Mouse (Mus musculus) granulocyte monocyte progenitor cell, adult 5-6 weeks (primary cell): ENCODE measurements at regions not wholly inside any gene's neighbourhood (a gene's known extent, or its start where the extent isn't known, plus 50 kb on each side); places are given as distances from the start of the nearest gene placed in this dataset.

ENCODE experiments used
- ATAC-seq: replicated peaks from 2 replicates; pipeline ENCODE4 v1.8.0; 2016; ENCODE audit warnings: mild to moderate bottlenecking, moderate TSS enrichment, inconsistent platforms; ENCODE audit not compliant: poor library complexity, severe bottlenecking

DNA sequence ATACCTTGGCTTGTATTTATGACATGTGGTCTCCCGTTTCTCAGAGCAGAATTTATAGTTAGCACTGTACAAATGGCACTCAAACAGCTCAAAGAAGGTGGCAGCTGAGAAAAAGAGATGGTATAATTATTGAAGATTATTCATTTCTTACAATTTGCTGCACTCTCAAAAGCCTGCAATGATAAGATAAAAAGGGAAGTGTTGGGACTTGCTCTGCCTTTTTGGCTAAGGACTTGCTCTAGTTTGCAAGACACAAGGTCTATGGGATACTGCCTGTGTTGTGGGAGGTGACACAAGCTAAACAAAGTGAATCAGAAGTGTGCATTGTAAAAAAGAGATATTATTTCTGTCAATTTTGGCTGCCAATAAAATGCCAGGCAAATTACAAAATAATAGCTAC, 340.2 kb upstream of the Pik3r1 start:
- ATAC-seq: no peak

DNA sequence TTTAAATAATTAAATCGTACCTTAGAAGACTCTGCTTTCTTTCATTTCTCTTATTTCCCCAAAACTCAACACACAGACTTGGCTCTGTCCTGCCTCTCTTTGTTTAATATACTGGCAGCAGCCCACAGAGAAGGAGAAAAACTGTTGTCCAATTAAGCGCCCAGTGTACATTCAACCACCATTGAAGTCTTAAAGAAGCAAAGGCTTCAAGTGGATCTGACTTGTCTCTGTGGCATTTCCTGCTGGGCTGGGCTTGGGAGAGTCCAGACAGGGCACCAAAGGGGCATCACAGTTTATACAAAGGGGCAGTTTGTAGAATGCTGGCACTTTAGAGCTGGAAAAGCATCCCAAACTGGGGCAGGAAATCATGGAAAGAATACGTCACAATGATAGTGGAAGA, 340.9 kb upstream of the Pik3r1 start:
- no peak for ATAC-seq

- no peak for ATAC-seq
Observed at GRCm38 (mm10) chr13:102113941-102114340, 345.9 kb upstream of the Pik3r1 start.

GRCm38 (mm10) chr13:102122341-102122740, 354.3 kb upstream of the Pik3r1 start:
- ATAC-seq: no peak

GRCm38 (mm10) chr13:102127933-102128430, 360.0 kb upstream of the Pik3r1 start:
- ATAC-seq: peak; percentile 98

DNA sequence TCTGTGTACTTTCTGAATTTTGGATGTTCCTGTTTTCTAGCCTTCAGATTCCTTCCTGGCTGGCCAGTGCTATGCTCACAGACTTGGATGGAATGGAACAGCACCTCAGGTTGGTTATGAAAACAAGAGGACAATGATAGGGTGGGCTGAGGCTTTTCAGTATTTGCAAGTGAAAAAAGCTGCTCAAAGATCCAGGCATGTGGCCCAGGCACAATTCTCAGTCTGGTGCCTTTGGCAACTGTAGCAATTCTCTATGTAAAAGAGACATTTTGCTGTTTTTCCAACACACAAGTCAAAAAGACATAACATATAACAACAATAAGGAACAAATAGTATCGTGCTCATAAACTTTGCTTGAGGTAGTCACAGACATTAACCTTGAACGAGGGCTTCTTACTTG, 363.4 kb upstream of the Pik3r1 start:
- ATAC-seq: no peak

GRCm38 (mm10) chr13:102132154-102132553, 364.1 kb upstream of the Pik3r1 start:
- no peak for ATAC-seq

DNA sequence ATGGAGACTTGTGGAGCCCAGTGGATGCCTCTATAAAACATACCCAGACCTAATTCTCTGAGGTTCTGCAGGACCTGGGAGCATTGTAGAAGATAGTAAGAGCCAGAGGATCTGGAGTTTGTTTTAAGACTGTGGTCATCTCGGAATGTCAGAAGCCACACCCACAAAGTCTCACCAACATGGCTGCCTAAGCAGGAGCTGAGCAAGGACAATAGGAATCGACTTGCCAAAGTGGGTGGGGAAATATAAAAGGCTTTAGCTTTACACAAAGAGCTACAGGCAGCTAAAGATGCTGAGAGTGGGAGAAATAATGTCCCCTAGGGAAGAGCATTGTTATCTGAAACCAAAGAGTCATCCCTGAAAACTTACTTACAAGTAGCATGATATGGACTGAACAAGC, 364.7 kb upstream of the Pik3r1 start:
- ATAC-seq: no peak

GRCm38 (mm10) chr13:102135210-102135609, 367.2 kb upstream of the Pik3r1 start:
- ATAC-seq: no peak

GRCm38 (mm10) chr13:102142986-102143385, 375.0 kb upstream of the Pik3r1 start:
- ATAC-seq: no peak

- peak; percentile 82 for ATAC-seq
Observed at GRCm38 (mm10) chr13:102143848-102144247, 375.8 kb upstream of the Pik3r1 start.

DNA sequence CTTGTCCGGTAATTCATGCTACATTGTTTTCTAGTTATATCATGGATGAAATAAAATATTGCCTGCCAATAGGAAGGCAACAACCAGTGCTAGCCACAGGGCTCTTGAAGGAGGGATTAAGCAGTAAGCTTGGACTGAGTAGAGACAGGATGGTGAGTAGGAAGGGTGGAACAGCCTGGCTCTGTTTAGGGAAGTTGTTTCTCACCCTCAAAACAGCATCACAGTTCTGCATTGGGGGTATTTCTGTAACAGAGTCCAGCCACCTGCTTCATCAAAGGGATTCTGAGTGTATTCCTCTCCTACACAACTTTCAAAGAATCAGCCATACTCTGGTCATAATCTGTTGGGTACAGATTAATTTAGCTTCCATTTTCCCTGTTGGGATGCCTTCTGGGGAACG, 380.0 kb upstream of the Pik3r1 start:
- peak; percentile 74 for ATAC-seq

DNA sequence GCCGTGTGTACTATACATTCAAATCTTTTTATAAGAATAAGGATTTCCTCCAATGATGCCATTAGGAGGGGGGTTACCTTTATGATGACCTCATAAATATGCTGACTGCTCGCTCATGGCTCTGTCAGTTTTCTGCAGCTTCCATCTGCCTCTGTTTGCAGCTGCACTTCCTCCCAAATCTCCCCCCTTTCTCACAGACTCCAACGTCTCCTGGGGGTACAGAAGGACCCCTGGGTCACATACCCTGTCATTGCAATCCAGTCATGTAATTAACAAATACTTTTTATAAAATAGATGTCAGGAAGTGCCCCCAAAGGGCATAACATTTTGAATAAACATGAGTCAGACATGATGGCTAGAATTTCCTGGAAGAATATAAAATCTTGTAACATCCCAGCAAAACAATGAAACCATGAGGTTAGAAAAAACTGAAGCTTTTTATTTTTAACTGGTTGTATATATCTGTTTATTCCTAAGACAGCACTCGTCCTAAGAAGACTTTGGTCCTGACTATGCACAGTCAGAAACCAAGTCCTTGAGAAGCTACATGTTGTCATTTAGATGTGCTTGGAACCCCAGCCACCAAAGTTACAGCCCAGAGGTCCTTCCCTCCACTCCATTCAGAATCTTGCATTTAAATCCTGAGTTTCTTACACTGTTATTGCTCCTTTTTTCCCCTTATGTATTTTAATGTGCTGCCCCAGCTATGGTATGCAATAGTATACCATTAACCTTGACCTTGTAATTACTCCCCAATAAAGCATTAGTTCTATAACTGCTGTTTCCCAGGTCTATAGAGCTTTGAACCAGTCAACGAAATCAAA, 386.0 kb upstream of the Pik3r1 start:
- no peak for ATAC-seq

- no peak for ATAC-seq
Observed at GRCm38 (mm10) chr13:102154609-102154899, 386.5 kb upstream of the Pik3r1 start.

- ATAC-seq: no peak
Observed at GRCm38 (mm10) chr13:102157369-102158130, 389.5 kb upstream of the Pik3r1 start.

DNA sequence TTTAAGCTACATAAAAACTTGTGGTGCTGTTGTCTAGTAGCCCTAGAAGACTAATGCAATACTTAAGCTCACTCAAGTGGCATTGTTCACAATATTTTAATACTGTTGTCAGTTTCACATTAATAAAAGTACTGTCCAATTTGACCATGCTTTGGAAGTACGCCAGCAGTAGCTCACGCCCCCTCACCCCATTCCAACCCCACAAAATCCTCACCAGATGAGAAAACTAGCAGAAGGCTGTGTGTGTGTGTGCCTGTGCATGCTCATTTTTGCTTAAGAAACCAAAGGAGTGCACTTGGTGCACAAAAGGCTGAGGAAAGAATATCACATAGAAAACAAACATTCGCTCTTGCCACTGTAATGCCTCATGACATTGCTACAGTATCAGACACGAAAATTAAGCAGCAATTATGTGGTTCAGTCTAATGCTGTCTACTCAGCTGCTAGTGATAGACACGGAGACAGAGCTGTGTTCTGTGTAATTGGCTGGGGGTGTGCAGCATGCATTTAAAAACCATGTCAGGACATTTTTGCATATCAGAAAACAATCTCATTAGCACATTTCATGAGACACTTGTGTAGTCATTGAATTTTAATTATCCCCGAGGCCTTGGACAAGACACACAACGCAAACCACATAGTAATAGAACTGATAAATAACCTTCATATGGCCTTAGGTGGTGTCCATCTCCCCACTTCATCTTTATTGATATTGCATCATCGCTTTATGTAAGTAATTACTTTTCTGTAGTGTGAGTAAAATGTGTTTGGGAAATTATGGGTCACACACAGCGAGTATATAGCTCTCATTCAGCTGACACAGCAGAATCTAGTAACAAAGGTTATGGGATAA, 405.6 kb upstream of the Pik3r1 start:
- no peak for ATAC-seq

DNA sequence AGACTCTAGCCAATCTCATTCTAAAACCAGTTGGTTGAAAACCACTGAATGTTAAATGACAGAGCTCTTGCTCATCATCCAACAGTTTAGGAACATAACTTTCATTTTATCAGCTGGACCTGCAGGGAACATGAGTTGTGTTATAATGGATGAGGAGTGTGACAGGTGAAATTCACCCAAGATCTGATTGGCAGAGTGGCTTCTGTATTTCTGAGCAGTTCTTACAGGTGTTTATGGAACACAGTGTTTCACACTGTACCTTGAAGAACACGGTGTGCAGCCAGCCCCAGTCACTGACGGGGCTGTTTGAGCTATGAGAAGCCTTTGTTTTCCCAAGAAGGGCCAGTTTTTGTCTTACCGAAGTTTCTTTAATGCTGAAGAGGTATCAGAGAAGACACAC, 406.4 kb upstream of the Pik3r1 start:
- ATAC-seq: no peak

DNA sequence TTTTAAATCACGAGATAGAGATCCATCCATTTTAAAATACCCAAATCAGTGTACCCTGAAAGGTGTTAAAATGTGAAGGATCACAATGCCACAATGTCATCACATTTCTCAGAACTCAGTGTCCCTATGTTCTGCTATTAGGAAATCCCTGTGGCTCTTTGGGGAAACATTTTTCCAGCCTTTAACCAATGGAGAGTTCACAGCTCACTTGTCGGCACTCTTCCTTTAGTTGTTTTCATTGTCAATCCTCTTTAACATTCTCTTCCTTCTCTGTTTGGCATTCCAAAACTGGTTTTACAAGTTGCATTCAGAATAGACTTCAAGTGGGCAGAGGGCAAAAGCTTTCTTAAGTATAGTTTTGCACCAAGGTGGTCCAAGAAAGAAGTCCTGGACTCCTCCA, 406.9 kb upstream of the Pik3r1 start:
- no peak for ATAC-seq

DNA sequence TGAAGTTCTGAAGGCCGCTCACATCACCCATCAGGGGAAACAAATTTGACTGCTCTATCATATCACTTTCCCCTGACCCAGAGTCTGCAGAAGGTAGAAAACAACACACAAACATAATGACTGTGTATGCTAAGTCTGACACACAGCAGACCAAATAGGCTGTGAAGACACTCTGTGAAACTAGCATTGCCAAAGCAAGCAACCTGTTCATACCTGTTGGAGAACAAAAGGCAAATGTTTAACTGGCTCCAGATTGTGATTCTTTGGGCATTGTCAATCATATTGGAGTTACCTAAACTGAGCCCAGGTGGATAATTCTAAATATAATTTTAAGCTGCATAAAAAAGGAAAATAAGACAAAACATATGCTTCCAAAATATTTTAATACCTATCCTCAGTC, 407.4 kb upstream of the Pik3r1 start:
- ATAC-seq: no peak

DNA sequence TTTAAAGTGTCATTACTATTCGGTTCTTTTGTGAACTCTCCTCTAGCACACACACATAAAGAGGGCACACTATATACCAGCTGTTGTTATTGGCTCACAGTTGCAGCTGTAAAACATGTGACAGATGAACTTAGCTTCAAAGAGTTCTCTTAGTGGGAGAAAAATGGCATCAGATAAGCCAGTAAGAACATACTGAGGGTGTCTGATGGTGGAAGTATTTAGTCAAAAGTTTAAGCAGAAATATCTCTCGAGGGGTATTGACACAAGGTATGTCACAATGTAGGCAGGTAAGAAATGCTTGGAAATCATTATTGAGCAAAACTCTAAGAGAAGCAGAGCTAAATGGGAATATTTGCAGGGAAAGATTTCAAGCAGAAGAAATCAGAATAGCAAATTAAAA, 408.4 kb upstream of the Pik3r1 start:
- ATAC-seq: no peak

DNA sequence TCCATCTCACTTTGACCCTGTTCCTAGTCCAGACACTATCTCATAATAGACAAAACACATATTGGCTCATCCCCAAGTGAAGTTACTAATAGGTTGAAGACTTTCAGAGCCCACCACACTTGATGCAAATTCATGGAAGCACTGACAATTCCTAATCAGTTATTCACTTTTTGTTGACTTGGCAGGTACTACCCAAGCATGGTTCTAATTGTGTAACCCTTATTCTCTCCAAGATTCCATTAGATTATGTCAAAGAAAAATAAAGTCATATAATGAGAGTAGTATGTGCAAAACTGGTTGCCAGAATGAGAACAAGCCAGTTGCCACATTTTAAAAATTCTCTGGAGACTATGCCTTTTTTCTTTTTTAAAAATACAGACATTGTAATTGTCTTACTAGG, 426.7 kb upstream of the Pik3r1 start:
- ATAC-seq: no peak
